Mouse (Mus musculus) heart, embryonic 13.5 days (tissue): ENCODE measurements around the gene Rab12. TPM values are rescaled to one million over a fixed set of nuclear protein-coding genes. Genes with fewer than 3 reads are reported as not detected.
A peak's percentile ranks its signal among the peaks of the same experiment; 100 is the strongest.
"Not testable (repeated sequence)": the region's sequence is repeated elsewhere in the genome, so short reads cannot be mapped to it uniquely, and the experiment has no call there.

Experiments used
- ATAC-seq: fragments of 200-750 bp; cut with Nextera tagmentation; 2 replicates; pipeline ENCODE4 v1.8.0; 2017; ENCODE audit warnings: moderate TSS enrichment; ENCODE audit not compliant: insufficient number of reproducible peaks, low FRiP score, low TSS enrichment; ENCODE audit errors: extremely low read depth
- H3K27ac ChIP-seq: fragments of 300-500 bp; sonication (generic); replicated peaks from 2 replicates; pipeline ENCODE4 v1.5.1; 2015; ENCODE audit warnings: moderate library complexity, mild to moderate bottlenecking, inconsistent platforms
- H3K27me3 ChIP-seq: fragments of 300-500 bp; sonication (generic); replicated peaks from 2 replicates; pipeline ENCODE4 v1.6.1; 2015; ENCODE audit warnings: mild to moderate bottlenecking, inconsistent platforms
- H3K36me3 ChIP-seq: fragments of 300-500 bp; sonication (generic); 2 replicates; pipeline ENCODE4 v1.6.1; 2015; ENCODE audit warnings: mild to moderate bottlenecking, inconsistent platforms
- H3K4me1 ChIP-seq: fragments of 300-500 bp; sonication (generic); 2 replicates; pipeline ENCODE4 v1.6.1; 2015; ENCODE audit warnings: inconsistent platforms
- H3K4me2 ChIP-seq: fragments of 300-500 bp; sonication (generic); 2 replicates; pipeline ENCODE4 v1.6.1; 2015; ENCODE audit warnings: inconsistent platforms, mild to moderate bottlenecking, moderate library complexity
- H3K4me3 ChIP-seq: fragments of 300-500 bp; sonication (generic); 2 replicates; pipeline ENCODE4 v1.5.1; 2015; ENCODE audit warnings: moderate library complexity, mild to moderate bottlenecking, inconsistent platforms
- H3K9ac ChIP-seq: fragments of 300-500 bp; sonication (generic); 2 replicates; pipeline ENCODE4 v1.6.1; 2015; ENCODE audit warnings: inconsistent platforms, mild to moderate bottlenecking, moderate library complexity
- H3K9me3 ChIP-seq: fragments of 300-500 bp; sonication (generic); 2 replicates; pipeline ENCODE4 v1.6.1; 2016; ENCODE audit warnings: inconsistent platforms
- WGBS: fragments of 180-500 bp; shearing (Covaris S2); methylation state at CpG from one replicate; pipeline ENCODE4 v1.1.7; 2015; ENCODE audit warnings: mixed read lengths; 5-methylcytosine and 5-hydroxymethylcytosine counted together
- polyA plus RNA-seq: library from polyadenylated mRNA; unstranded; fragments of >200 nt; fragmentation: Nextera tagmentation; extraction: Ambion mirVana; gene quantifications from 2 replicates; pipeline ENCODE4 v1.2.1, GENCODE M21; 2015

Gene Rab12
- polyA plus RNA-seq, result 45.1 and 45.7 TPM in 2 replicates

- Histone ChIP-seq H3K4me2 (peak within 1 kb of the TSS; percentile 86), H3K9me3 (no peaks in the 10 kb centered on the region), H3K36me3 (0 out of 2 replicates have a peak, but pooled peaks cover 6% of the 10 kb centered on the region), H3K4me3 (peak within 1 kb of the TSS; percentile 89), H3K27me3 (no peaks in the 10 kb centered on the region), H3K9ac (peak within 1 kb of the TSS; percentile 94), H3K27ac (no peak within 1 kb of the TSS; the same call in 1 of the 2 replicates), H3K4me1 (peaks cover 25% of the 10 kb centered on the region)
- 6% methylated on average over 71 of the region's 71 CpGs for WGBS
- peak; percentile 78; the same call in 1 of the 2 replicates for ATAC-seq
Observed at GRCm38 (mm10) chr17:66519554-66520553, at the start of gene Rab12. Rab12 (minus strand) TSS chr17:66519729.

- no peak overlapping the region for H3K4me2 ChIP-seq
- 0 out of 2 replicates have a peak, but pooled peaks cover 4% of the 10 kb centered on the region for H3K4me1 ChIP-seq
- H3K4me3 ChIP-seq, result no peak overlapping the region
- H3K27me3 ChIP-seq, result no peaks in the 10 kb centered on the region
- ATAC-seq, result no peak
- no peaks in the 10 kb centered on the region; the same call in 1 of the 2 replicates for H3K9me3 ChIP-seq
- no peaks in the 10 kb centered on the region for H3K36me3 ChIP-seq
- 53% methylated on average over 7 of the region's 7 CpGs for WGBS
- H3K27ac ChIP-seq, result 0 out of 2 replicates have a peak overlapping the region, but pooled peaks have one; percentile 32
- H3K9ac ChIP-seq, result no peak overlapping the region
Observed at GRCm38 (mm10) chr17:66564213-66564612, 44.7 kb upstream of the Rab12 start.

DNA sequence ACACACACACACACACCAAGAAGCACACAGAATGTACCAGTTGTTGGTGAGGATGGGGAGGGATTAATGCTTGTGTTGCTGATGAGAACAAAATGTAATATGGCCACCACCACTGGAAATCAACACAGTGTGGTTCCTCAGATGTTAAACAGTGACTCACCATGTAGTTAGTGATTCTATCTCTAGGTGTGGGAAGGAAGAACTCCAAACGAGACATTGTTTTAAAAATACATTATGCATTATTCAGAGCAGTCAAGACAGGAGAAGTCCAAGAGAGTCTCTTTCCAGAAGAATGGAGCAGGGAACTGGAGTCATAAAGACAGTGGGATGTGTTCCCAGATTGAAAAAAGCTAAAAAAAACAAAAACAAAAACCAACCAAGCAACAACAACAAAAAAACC is 44.0 kb upstream of the Rab12 start:
- Histone ChIP-seq H3K27ac (no peak overlapping the region), H3K27me3 (no peaks in the 10 kb centered on the region), H3K9me3 (no peaks in the 10 kb centered on the region; the same call in 1 of the 2 replicates), H3K36me3 (no peaks in the 10 kb centered on the region), H3K4me1 (0 out of 2 replicates have a peak, but pooled peaks cover 4% of the 10 kb centered on the region), H3K9ac (no peak overlapping the region), H3K4me2 (no peak overlapping the region), H3K4me3 (no peak overlapping the region)
- 56% methylated on average over 1 of the region's 1 CpGs for WGBS
- ATAC-seq, result no peak

DNA sequence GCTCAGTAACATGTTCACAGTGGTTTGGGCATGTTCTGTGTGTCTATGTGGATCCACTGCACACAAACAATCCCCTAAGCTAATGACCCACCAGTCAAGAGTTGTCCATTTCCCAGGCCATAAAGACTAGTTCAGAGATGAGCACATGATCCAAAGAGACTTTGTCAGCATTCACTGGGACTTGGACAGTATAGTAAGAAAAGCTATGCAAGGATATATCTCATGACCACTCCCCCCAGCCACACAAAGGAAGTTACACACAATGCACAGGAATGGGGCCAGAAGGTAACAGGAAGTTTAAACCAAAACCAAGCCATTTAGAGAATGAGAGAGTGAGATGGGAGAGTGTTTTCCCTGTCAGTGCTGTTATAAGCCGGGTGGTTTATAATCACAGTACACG is 41.9 kb upstream of the Rab12 start:
- H3K4me1 ChIP-seq, result 0 out of 2 replicates have a peak, but pooled peaks cover 4% of the 10 kb centered on the region
- H3K9ac ChIP-seq, result no peak overlapping the region
- 61% methylated on average over 2 of the region's 2 CpGs for WGBS
- H3K4me2 ChIP-seq, result no peak overlapping the region
- H3K27me3 ChIP-seq, result no peaks in the 10 kb centered on the region
- no peak overlapping the region for H3K27ac ChIP-seq
- ATAC-seq, result no peak
- H3K4me3 ChIP-seq, result no peak overlapping the region
- H3K36me3 ChIP-seq, result no peaks in the 10 kb centered on the region
- no peaks in the 10 kb centered on the region; the same call in 1 of the 2 replicates for H3K9me3 ChIP-seq

GRCm38 (mm10) chr17:66558404-66559317 is 39.1 kb upstream of the Rab12 start:
- 80% methylated on average over 17 of the region's 17 CpGs for WGBS
- Histone ChIP-seq H3K4me3 (no peak overlapping the region), H3K9ac (no peak overlapping the region), H3K36me3 (no peaks in the 10 kb centered on the region), H3K27me3 (no peaks in the 10 kb centered on the region), H3K4me1 (no peaks in the 10 kb centered on the region), H3K9me3 (no peaks in the 10 kb centered on the region), H3K27ac (no peak overlapping the region), H3K4me2 (no peak overlapping the region)
- ATAC-seq, result no peak

DNA sequence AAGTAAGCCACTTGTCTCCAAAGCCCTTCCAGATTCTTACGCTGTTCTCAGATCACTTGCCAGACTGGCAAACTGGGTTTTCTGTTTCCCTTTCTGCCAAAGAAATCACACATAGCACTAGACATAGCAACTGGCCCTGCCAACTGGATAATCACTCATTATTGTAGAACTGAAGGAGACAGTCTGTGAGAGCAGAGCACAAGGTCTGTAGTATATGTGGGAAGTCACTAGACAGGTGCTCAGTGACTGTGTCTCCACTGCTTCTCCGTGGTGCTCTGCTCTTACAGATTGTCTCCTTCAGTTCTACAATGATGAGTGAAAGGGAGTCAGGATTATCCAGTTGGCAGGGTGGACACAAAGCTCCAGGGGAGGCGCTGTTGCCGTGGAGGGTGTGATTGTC is 33.2 kb upstream of the Rab12 start:
- Histone ChIP-seq H3K9me3 (no peaks in the 10 kb centered on the region; the same call in 1 of the 2 replicates), H3K27me3 (no peaks in the 10 kb centered on the region; the same call in 1 of the 2 replicates), H3K27ac (no peak overlapping the region), H3K36me3 (no peaks in the 10 kb centered on the region), H3K4me2 (no peak overlapping the region), H3K4me1 (no peaks in the 10 kb centered on the region), H3K4me3 (no peak overlapping the region), H3K9ac (no peak overlapping the region)
- 79% methylated on average over 4 of the region's 4 CpGs for WGBS
- ATAC-seq, result no peak

- H3K27ac ChIP-seq, result no peak overlapping the region
- H3K4me1 ChIP-seq, result no peaks in the 10 kb centered on the region
- no peaks in the 10 kb centered on the region for H3K36me3 ChIP-seq
- no peak overlapping the region for H3K4me2 ChIP-seq
- no peaks in the 10 kb centered on the region; the same call in 1 of the 2 replicates for H3K27me3 ChIP-seq
- H3K9me3 ChIP-seq, result no peaks in the 10 kb centered on the region; the same call in 1 of the 2 replicates
- no peak for ATAC-seq
- H3K9ac ChIP-seq, result no peak overlapping the region
- H3K4me3 ChIP-seq, result no peak overlapping the region
- WGBS, result 79% methylated on average over 5 of the region's 5 CpGs
Observed at GRCm38 (mm10) chr17:66550486-66550885, 31.0 kb upstream of the Rab12 start.

GRCm38 (mm10) chr17:66532285-66532684 is 12.8 kb upstream of the Rab12 start:
- Histone ChIP-seq H3K4me1 (no peaks in the 10 kb centered on the region), H3K9me3 (peaks cover 10% of the 10 kb centered on the region), H3K36me3 (no peaks in the 10 kb centered on the region), H3K27ac (no peak overlapping the region), H3K27me3 (no peaks in the 10 kb centered on the region), H3K9ac (no peak overlapping the region), H3K4me3 (no peak overlapping the region), H3K4me2 (no peak overlapping the region)
- no peak for ATAC-seq
- WGBS, result 77% methylated on average over 1 of the region's 1 CpGs

DNA sequence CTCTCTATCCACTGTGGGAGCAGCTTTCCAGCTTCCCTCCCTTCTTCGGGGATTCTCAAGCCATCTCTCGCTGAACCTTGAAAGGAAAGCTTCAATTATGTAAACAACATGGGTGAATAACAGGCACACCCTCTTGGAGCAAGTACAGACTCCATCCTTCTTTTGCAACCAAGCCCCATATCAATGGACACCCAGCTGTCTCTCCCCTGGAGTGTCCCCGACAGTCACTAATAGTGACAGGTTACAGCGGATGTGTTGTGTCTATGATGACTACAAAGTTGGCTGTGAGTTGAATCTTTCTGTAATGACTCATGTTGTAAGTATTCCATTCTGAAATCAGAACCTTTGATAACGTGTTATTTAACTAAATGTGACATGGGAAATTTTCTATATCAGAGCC is 3.9 kb upstream of the Rab12 start:
- ATAC-seq, result no peak
- no peak overlapping the region for H3K4me2 ChIP-seq
- no peak overlapping the region for H3K27ac ChIP-seq
- H3K9ac ChIP-seq, result no peak overlapping the region
- no peak overlapping the region for H3K4me3 ChIP-seq
- WGBS, result 58% methylated on average over 5 of the region's 5 CpGs
- H3K4me1 ChIP-seq, result peaks cover 9% of the 10 kb centered on the region
- no peaks in the 10 kb centered on the region for H3K36me3 ChIP-seq
- no peaks in the 10 kb centered on the region for H3K9me3 ChIP-seq
- no peaks in the 10 kb centered on the region for H3K27me3 ChIP-seq

GRCm38 (mm10) chr17:66522631-66523030 is 3.1 kb upstream of the Rab12 start:
- ATAC-seq, H3K9ac ChIP-seq, H3K4me2 ChIP-seq, H3K36me3 ChIP-seq, H3K27ac ChIP-seq, H3K4me3 ChIP-seq, H3K9me3 ChIP-seq, H3K27me3 ChIP-seq: not testable (repeated sequence)
- H3K4me1 ChIP-seq, result peaks cover 17% of the 10 kb centered on the region
- WGBS, result 78% methylated on average over 1 of the region's 1 CpGs
